Mouse (Mus musculus): ENCODE data around the gene Gucy2c.

GRCm38 (mm10) chr6:136650664-136651063 lies 130.9 kb downstream of the Gucy2c start:
- no peak for TF ChIP-seq NANOG (IDR thresholded peaks at IDR 0.05; ENCODE audit: borderline replicate concordance, low read length)
- no peak for TF ChIP-seq CTCF (conservative IDR thresholded peaks at IDR 0.05; ENCODE audit: low read length)
